Mouse (Mus musculus) macrophage (primary cell): Measurements from ENCODE around the gene Higd2a. TPM values are rescaled to one million over a fixed set of nuclear protein-coding genes. Genes with fewer than 3 reads are reported as not detected.
A peak's percentile ranks its signal among the peaks of the same experiment; 100 is the strongest.

ENCODE experiments used
- H3K27ac ChIP-seq: fragments of 350-480 bp; formaldehyde crosslinking; 2 replicates; pipeline ENCODE4 v1.9.0; 2021
- H3K36me3 ChIP-seq: fragments of 350-480 bp; formaldehyde crosslinking; 2 replicates; pipeline ENCODE4 v1.9.0; 2021; ENCODE audit errors: inconsistent target
- H3K4me3 ChIP-seq: fragments of 350-480 bp; formaldehyde crosslinking; 2 replicates; pipeline ENCODE4 v1.9.0; 2021; ENCODE audit errors: inconsistent target
- H3K79me2 ChIP-seq: fragments of 350-480 bp; formaldehyde crosslinking; 2 replicates; pipeline ENCODE4 v1.9.0; 2021; ENCODE audit errors: inconsistent target
- WGBS: methylation state at CpG from one replicate; pipeline ENCODE4 v1.1.7; 2026; ENCODE audit warnings: inconsistent platforms; ENCODE audit not compliant: missing documents; 5-methylcytosine and 5-hydroxymethylcytosine counted together
- polyA plus RNA-seq: library from polyadenylated mRNA; stranded (reverse); fragments of 250-400 nt; gene quantifications from 3 replicates; pipeline ENCODE4 v1.2.4, GENCODE M21; 2018; ENCODE audit warnings: inconsistent platforms

The Higd2a gene
- polyA plus RNA-seq, 1 experiment from 2014 or later, result 97.0 TPM

DNA sequence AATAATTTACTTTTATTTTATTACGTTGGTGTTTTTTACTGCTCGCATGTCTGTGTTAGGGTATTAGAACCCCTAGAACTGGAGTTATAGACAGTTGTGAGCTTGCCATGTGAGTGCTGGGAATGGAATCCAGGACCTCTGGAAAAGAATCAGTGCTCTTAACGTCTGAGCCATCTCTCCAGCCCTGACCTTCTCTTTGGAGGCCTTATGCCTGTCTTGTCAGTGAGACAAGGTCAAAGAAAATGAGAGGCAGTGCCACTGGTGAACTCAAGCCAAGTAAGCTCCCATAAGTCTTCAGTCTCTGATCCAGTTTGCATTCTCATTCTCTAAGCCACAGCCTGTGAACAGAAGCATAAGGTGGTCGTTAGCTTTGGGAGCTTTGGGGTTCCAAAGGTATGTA is 19.3 kb upstream of the Higd2a start:
- H3K4me3 ChIP-seq, result no peak overlapping the region
- no peak overlapping the region for H3K27ac ChIP-seq
- no peaks in the 10 kb centered on the region for H3K36me3 ChIP-seq
- peaks cover 4% of the 10 kb centered on the region; the same call in 1 of the 2 replicates for H3K79me2 ChIP-seq
- 96% methylated on average over 4 of the region's 4 CpGs for WGBS

GRCm38 (mm10) chr13:54571637-54572036 is 18.4 kb upstream of the Higd2a start:
- peaks cover 10% of the 10 kb centered on the region; the same call in 1 of the 2 replicates for H3K79me2 ChIP-seq
- H3K4me3 ChIP-seq, result no peak overlapping the region
- no peaks in the 10 kb centered on the region for H3K36me3 ChIP-seq
- 81% methylated on average over 2 of the region's 2 CpGs for WGBS
- no peak overlapping the region for H3K27ac ChIP-seq

- no peak overlapping the region for H3K27ac ChIP-seq
- WGBS, result 90% methylated on average over 4 of the region's 4 CpGs
- no peak overlapping the region for H3K4me3 ChIP-seq
- peaks cover 10% of the 10 kb centered on the region; the same call in 1 of the 2 replicates for H3K79me2 ChIP-seq
- no peaks in the 10 kb centered on the region for H3K36me3 ChIP-seq
Observed at GRCm38 (mm10) chr13:54572621-54573020, 17.4 kb upstream of the Higd2a start.

DNA sequence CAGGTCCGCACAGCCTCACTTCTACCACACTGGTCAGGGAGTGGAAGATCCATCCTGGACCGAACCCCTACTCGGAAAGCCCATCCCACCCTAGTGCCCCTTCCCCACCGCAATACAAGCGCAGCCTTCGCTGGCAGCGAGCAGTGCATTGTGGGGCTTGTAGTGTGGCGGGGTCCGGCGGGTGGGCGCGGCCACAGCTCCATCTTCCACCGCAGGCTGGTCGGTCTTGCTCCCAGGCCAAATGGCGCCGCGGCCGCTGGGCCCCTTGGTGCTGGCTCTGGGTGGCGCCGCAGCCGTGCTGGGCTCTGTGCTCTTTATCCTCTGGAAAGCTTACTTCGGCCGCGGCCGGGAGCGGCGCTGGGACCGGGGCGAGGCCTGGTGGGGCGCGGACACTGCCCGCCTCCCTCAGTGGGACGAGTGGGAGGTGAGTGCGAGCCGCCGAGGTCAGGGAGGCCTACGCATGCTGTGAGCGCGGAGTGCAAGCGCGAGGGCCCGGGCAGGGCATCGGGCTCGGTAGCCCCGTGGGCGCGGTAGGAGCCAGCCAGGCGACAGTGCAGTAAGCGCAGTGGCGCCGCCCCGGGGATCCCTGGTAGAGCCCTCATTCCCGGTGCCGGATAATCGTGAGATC is 15.0 kb upstream of the Higd2a start, which contains the start of gene Arl10:
Arl10 (plus strand) TSS at position 162 of the 628 bp plus-strand sequence.
- Histone ChIP-seq H3K79me2 (peaks cover 10% of the 10 kb centered on the region; the same call in 1 of the 2 replicates), H3K27ac (0 out of 2 replicates have a peak within 1 kb of the TSS, but pooled peaks have one; percentile 1), H3K4me3 (peak within 1 kb of the TSS; percentile 50), H3K36me3 (no peaks in the 10 kb centered on the region)
- WGBS, result under 1% methylated on average over 55 of the region's 55 CpGs

DNA sequence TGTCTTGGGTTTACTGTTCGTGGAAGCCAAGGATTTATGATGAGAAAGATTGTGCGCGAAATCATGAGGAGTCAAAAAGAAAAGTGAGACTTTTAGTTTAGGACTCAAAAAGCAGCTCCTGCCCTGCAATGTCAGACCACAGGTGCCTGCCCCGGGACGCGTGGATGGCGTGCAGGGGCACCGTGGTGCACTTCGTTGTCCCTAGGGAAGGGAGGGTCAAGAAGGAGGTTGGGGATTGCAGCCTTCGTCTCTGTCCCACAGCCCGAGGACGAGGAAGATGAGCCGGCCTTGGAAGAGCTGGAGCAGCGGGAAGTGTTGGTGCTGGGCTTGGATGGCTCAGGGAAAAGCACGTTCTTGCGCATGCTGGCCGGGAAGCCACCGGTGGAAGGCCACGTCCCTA is 14.5 kb upstream of the Higd2a start:
- Histone ChIP-seq H3K27ac (0 out of 2 replicates have a peak overlapping the region, but pooled peaks have one; percentile 1), H3K36me3 (0 out of 2 replicates have a peak, but pooled peaks cover 2% of the 10 kb centered on the region)

DNA sequence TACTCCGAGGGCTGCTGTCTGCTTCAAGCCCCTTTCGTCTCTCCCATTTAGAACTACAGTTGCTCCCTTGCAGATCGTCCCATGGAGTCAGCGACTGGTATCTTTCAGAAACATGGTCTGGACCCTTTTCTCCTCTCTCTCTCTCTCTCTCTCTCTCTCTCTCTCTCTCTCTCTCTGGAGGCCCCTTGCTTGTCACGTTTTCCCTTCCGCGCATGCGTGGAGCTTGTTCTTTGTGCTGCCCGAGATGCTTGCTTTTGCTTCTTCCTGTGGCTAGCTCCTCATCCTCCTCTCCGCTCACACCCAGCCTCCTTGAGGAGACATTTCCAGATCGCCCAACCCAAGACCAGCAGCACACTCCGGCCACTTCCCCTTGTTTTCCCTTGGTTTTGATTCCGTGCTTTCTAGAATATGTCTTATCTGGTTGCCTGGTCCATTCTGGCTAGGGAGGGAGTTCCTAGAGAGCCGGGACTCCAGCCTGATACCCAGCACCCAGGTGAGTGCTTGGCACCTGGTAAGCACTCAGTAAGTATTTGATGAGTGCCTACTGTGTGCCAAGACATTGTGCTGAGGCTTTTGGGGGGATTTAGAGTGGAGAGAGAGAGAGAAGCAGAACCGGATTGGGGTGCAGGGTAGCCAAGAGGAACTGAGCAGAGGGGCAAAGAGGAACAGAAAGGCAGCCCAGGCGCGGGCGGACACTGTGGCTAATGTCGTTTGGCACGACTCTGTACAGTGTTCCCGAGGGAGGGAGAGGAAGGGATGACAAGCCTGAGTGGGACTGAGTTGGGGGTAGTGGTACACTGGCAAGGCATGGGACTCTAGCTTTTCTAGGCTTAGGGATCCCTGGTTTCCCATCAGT is 12.1 kb upstream of the Higd2a start:
- Histone ChIP-seq H3K79me2 (peaks cover 10% of the 10 kb centered on the region; the same call in 1 of the 2 replicates), H3K36me3 (peaks cover 7% of the 10 kb centered on the region; the same call in 1 of the 2 replicates), H3K27ac (peak overlapping the region; percentile 74), H3K4me3 (peak overlapping the region; percentile 4; the same call in 1 of the 2 replicates)
- WGBS, result 28% methylated on average over 19 of the region's 21 CpGs

More for the DNA sequence above, 14.5 kb upstream of the Higd2a start:
- Histone ChIP-seq H3K79me2 (peaks cover 10% of the 10 kb centered on the region; the same call in 1 of the 2 replicates), H3K4me3 (peak overlapping the region; percentile 50)
- WGBS, result 13% methylated on average over 19 of the region's 19 CpGs

GRCm38 (mm10) chr13:54581385-54581784 is 8.6 kb upstream of the Higd2a start:
- H3K36me3 ChIP-seq, result peaks cover 33% of the 10 kb centered on the region; the same call in 1 of the 2 replicates
- WGBS, result 86% methylated on average over 2 of the region's 2 CpGs
- no peaks in the 10 kb centered on the region; the same call in 1 of the 2 replicates for H3K79me2 ChIP-seq
- H3K4me3 ChIP-seq, result no peak overlapping the region
- no peak overlapping the region for H3K27ac ChIP-seq

- Histone ChIP-seq H3K27ac (no peak overlapping the region), H3K79me2 (no peaks in the 10 kb centered on the region), H3K36me3 (peaks cover 33% of the 10 kb centered on the region; the same call in 1 of the 2 replicates), H3K4me3 (no peak overlapping the region)
- 92% methylated on average over 10 of the region's 10 CpGs for WGBS
Observed at GRCm38 (mm10) chr13:54582126-54582525, 7.9 kb upstream of the Higd2a start.

DNA sequence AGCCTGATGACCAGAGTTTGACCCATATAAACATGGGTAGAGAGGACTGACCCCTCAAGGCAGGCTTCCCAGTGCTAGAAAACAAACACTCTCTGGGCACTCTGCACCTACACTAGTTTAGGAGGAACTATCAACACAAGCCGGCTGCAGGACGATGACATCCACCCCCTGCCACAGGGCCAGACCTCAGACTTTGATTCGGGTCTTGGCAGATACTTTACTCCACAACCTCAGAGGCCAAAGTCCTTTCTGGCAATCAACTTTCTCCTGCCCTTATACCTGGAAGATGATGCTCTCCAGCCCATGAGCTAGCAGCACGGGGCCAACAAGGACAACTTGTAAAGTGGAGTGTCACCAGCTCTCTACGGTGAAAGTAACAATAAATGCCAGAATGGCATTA is 7.1 kb upstream of the Higd2a start:
- WGBS, result 88% methylated on average over 5 of the region's 5 CpGs
- Histone ChIP-seq H3K36me3 (peaks cover 33% of the 10 kb centered on the region; the same call in 1 of the 2 replicates), H3K4me3 (no peak overlapping the region), H3K79me2 (no peaks in the 10 kb centered on the region), H3K27ac (no peak overlapping the region)

DNA sequence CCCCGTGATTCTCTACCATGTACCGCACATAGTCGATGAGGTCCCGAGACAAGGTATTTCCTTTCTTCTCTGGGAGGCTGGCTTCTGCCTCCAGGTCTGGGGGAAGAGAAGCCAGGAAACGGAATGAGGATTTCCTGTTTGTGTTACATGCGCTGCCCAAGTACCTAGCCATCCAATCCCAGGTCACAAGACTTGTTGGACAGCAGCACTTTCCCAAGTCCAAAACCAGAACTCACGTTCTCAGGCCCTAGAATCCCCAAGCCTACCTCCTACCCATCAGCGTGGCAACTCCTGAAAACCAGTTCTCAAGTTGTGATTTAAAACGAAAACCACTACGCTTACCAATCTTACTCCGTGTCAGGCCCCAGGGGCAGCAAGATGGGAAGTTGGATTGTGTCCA is 4.2 kb upstream of the Higd2a start:
- Histone ChIP-seq H3K79me2 (no peaks in the 10 kb centered on the region), H3K4me3 (no peak overlapping the region), H3K36me3 (peaks cover 27% of the 10 kb centered on the region; the same call in 1 of the 2 replicates), H3K27ac (no peak overlapping the region)
- WGBS, result 91% methylated on average over 11 of the region's 11 CpGs

DNA sequence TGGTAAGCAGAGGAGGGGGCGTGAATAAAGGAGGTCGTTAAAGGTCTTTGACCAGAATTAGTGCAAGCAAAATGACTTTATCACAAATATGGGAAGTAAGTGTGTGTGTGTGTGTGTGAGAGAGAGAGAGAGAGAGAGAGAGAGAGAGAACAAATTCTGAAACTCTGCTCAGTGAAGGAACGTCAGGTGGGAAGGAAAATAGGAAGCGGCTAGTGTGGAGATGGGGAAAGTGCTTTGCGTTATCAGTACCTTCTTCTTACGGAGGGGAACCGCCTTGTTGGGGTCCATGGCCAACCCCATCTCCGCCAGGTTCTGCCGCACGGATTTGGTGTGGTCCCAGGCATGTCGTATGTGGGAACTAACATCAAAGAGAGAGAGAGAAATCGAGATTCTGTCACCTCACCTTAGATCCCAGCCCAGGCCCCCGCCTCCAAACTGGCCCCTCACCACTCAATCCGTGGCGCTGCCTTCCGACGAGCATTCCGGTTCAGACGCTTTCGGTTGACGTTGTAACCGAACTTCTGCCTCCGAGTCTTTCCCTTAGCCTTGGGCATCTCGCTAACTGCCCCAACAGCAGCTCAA is 502 bp upstream of the Higd2a start:
- Histone ChIP-seq H3K36me3 (peaks cover 14% of the 10 kb centered on the region; the same call in 1 of the 2 replicates), H3K4me3 (peak overlapping the region; percentile 98), H3K79me2 (peaks cover 13% of the 10 kb centered on the region; the same call in 1 of the 2 replicates), H3K27ac (peak overlapping the region; percentile 61)
- WGBS, result 3% methylated on average over 24 of the region's 24 CpGs

GRCm38 (mm10) chr13:54591776-54592356 is 1.9 kb downstream of the Higd2a start:
- no peak overlapping the region for H3K27ac ChIP-seq
- 81% methylated on average over 8 of the region's 8 CpGs for WGBS
- H3K4me3 ChIP-seq, result no peak overlapping the region
- H3K79me2 ChIP-seq, result peaks cover 13% of the 10 kb centered on the region; the same call in 1 of the 2 replicates
- H3K36me3 ChIP-seq, result no peaks in the 10 kb centered on the region

DNA sequence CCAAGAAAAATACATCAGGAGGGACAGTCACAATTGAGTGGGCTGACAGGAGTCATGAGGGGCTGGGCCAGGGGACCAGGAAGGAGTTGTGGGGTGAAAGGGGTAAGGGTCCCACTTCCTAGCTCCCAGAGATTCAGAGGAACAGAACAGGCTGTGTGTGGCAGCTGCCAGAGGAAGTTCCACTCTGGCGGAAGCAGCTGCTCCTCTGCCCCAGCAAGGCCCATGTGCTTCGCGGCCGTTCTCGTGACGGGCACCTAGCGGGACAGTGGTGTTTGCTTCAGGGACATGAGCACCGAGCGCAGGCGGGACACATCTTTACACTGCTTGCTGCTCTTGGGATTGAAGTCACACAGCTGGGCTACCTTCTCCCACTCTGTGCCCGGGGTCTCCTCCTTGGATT is 3.6 kb downstream of the Higd2a start:
- no peak overlapping the region for H3K27ac ChIP-seq
- no peak overlapping the region for H3K4me3 ChIP-seq
- H3K79me2 ChIP-seq, result peaks cover 13% of the 10 kb centered on the region; the same call in 1 of the 2 replicates
- WGBS, result 86% methylated on average over 11 of the region's 11 CpGs
- H3K36me3 ChIP-seq, result no peaks in the 10 kb centered on the region

GRCm38 (mm10) chr13:54596107-54596690 is 6.2 kb downstream of the Higd2a start:
- no peaks in the 10 kb centered on the region for H3K36me3 ChIP-seq
- H3K79me2 ChIP-seq, result peaks cover 13% of the 10 kb centered on the region; the same call in 1 of the 2 replicates
- H3K27ac ChIP-seq, result no peak overlapping the region
- 92% methylated on average over 8 of the region's 8 CpGs for WGBS
- no peak overlapping the region for H3K4me3 ChIP-seq
